Mouse (Mus musculus) neutrophil, adult 83 days (primary cell): ENCODE results near the gene H2afy2. TPM values are rescaled to one million over a fixed set of nuclear protein-coding genes. Genes with fewer than 3 reads are reported as not detected.

ENCODE experiments used
- total RNA-seq, 2 experiments: library from RNA; stranded (reverse); gene quantifications; one replicate each; pipeline ENCODE4 v1.2.4; 2023

H2afy2 gene
- total RNA-seq, result 1 to 10 TPM; 1.7 to 2.2 TPM

DNA sequence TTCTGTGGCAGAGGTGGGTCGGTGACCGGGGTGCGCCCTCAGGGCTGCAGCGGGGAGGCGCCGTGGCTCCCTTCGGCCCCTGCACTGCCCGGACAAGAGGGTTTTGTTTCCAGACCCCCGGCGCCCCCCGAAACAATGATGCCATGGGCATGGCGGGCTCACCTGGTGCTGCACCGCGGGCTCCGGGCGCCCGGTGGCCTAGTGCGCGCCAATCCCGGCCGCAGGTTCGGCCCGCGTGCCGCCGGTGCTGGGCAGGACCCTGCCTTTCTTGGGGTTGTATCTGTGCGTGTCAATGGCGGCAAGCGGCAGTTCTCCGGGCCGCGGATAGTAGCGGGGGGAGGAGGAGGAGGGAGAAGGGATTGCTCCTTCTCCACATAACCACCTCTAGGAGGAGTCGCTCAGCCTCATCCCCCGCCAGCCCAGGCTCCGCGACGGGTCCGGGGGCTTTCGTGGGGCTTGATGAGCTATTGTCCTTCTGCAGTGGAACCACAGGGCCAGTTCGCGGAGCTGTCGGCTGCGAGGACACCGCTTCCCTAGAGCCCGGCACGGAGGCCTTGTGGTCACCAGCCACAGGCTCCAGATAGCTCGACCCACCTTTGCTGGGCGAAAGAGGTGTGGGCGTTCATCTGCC is at the start of gene H2afy2:
TSS of gene H2afy2 (minus strand) at position 527 of the 631 bp plus-strand sequence.

GRCm38 (mm10) chr10:61714771-61715461 is 69.0 kb downstream of the H2afy2 start, which contains the start of gene Aifm2:
TSS of gene Aifm2 (plus strand) at chr10:61715263.

GRCm38 (mm10) chr10:61694870-61695670 is 88.9 kb downstream of the H2afy2 start, which contains the start of gene Tysnd1:
TSS of gene Tysnd1 (plus strand) at chr10:61695514.

Other genes with a start within 250 kb of the H2afy2 start
- gene Npffr1, start 188.7 kb downstream of the H2afy2 start, total RNA-seq, result not detected
- 10 to 100 TPM; 11.8 to 12.4 TPM for gene Ppa1, start 135.6 kb downstream of the H2afy2 start, total RNA-seq
- 100 to 1,000 TPM; 123 to 138 TPM for gene Sar1a, start 103.8 kb downstream of the H2afy2 start, total RNA-seq
- 10 to 100 TPM; 16.8 to 19.0 TPM for gene Tysnd1, start 88.6 kb downstream of the H2afy2 start, total RNA-seq
- 10 to 100 TPM; 12.8 to 15.1 TPM for gene Aifm2, start 68.9 kb downstream of the H2afy2 start, total RNA-seq
- under 1 TPM; 0.37 to 0.49 TPM for gene Col13a1, start 195.0 kb upstream of the H2afy2 start, total RNA-seq